Mouse (Mus musculus): ENCODE data around the gene Vmn1r126.
"Not testable (repeated sequence)": the region's sequence is repeated elsewhere in the genome, so short reads cannot be mapped to it uniquely, and the experiment has no call there.

Gene Vmn1r126

GRCm38 (mm10) chr7:21301367-21301766, at the start of gene Vmn1r126:
Vmn1r126 (minus strand) TSS chr7:21301467.
- DNase-seq (ENCODE audit: inconsistent ontology term) = not testable (repeated sequence)

- DNase-seq (ENCODE audit: inconsistent ontology term) = not testable (repeated sequence)
These were observed 47.8 kb upstream of the Vmn1r126 start, which contains the start of gene Vmn1r128 for GRCm38 (mm10) chr7:21349073-21349472. Vmn1r128 (plus strand) TSS chr7:21349373.

GRCm38 (mm10) chr7:21319761-21320160, 18.5 kb upstream of the Vmn1r126 start, which contains the start of gene Vmn1r127:
Vmn1r127 (minus strand) TSS chr7:21319861.
- DNase-seq (ENCODE audit: inconsistent ontology term) = not testable (repeated sequence)

- DNase-seq (ENCODE audit: inconsistent ontology term) = not testable (repeated sequence)
These were observed 29.4 kb downstream of the Vmn1r126 start, which contains the start of gene Vmn1r125 for GRCm38 (mm10) chr7:21271879-21272278. Vmn1r125 (plus strand) TSS chr7:21272179.

GRCm38 (mm10) chr7:21260517-21260916, 40.8 kb downstream of the Vmn1r126 start, which contains the start of gene Vmn1r124:
Vmn1r124 (minus strand) TSS chr7:21260617.
- DNase-seq (ENCODE audit: inconsistent ontology term) = not testable (repeated sequence)
